11 mouse cellular contexts compared by ENCODE assay signal in genomic region chr12:35533133-35533532, GRCm38 (mm10). TPM values are rescaled to one million over a fixed set of nuclear protein-coding genes. Genes with fewer than 3 reads are reported as not detected.
A peak's percentile ranks its signal among the peaks of the same experiment; 100 is the strongest.
DNase-seq lines count a peak whose midpoint lies in the region; ATAC-seq and TF ChIP-seq lines count a peak whose summit lies in the region.
"Had no signal": no experiment of that assay in that cellular context is flagged by ENCODE, and none has a peak within 500 bp of the region (broad histone marks: within the 10 kb centered on the region; RNA-seq: fewer than 3 reads in every experiment).

No protein-coding gene starts in this region.

- H3K4me2 ChIP-seq in limb, embryonic 14.5 days (replicated peaks; ENCODE audit: low read depth, low read length, severe bottlenecking), result no peak overlapping the region; the same call in 1 of the 2 replicates
- H3K4me2 ChIP-seq in liver, embryonic 15.5 days, result no peak overlapping the region; the same call in 1 of the 2 replicates
- H3K4me2 ChIP-seq in midbrain, embryonic 15.5 days, result no peak overlapping the region

- TF ChIP-seq POLR2A in limb, embryonic 14.5 days (IDR thresholded peaks at IDR 0.05; ENCODE audit: borderline replicate concordance, extremely low read depth, insufficient read depth, insufficient read length), result no peak

- no peak overlapping the region for H3K9ac ChIP-seq in limb, embryonic 14.5 days (ENCODE audit: low read depth, low read length, severe bottlenecking)
- no peak overlapping the region for H3K9ac ChIP-seq in liver, embryonic 15.5 days
- no peak overlapping the region for H3K9ac ChIP-seq in midbrain, embryonic 15.5 days
- H3K9ac ChIP-seq: limb, embryonic 13.5 days had no signal

- no peak for DNase-seq in gastrocnemius, adult 2 months
- no peak for DNase-seq in gastrocnemius, postnatal 36 days
- no peak for DNase-seq in limb, embryonic 14.5 days (ENCODE audit: low spot score)
- no peak for DNase-seq in limb, embryonic 10.5 days (ENCODE audit: low spot score)
- DNase-seq in gastrocnemius, postnatal 4 days (ENCODE audit: low spot score in 2 of 2), result no peak
- DNase-seq: cerebellum, postnatal 25 days had no signal

- no peak for ATAC-seq in limb, embryonic 14.5 days (ENCODE audit: low FRiP score, low read depth)
- no peak for ATAC-seq in liver, embryonic 15.5 days (ENCODE audit: insufficient read depth)
- no peak for ATAC-seq in midbrain, embryonic 15.5 days (replicated peaks)
- ATAC-seq: midbrain, embryonic 16.5 days had no signal

- peak overlapping the region; percentile 62 for H3K27ac ChIP-seq in gastrocnemius, adult 2 months
- no peak overlapping the region for H3K27ac ChIP-seq in limb, embryonic 14.5 days (replicated peaks; ENCODE audit: low read depth, low read length)
- H3K27ac ChIP-seq in limb, embryonic 10.5 days, result no peak overlapping the region
- peak overlapping the region; percentile 65 for H3K27ac ChIP-seq in brown adipose tissue, adult 24 weeks (replicated peaks; ENCODE audit: low read depth, low read length)
- no peak overlapping the region for H3K27ac ChIP-seq in liver, embryonic 15.5 days (replicated peaks)
- H3K27ac ChIP-seq in midbrain, embryonic 15.5 days, result no peak overlapping the region
- H3K27ac ChIP-seq: limb, embryonic 13.5 days had no signal

- WGBS in limb, embryonic 14.5 days, result 61% methylated on average over 5 of the region's 5 CpGs
- WGBS in limb, embryonic 10.5 days, result 79% methylated on average over 5 of the region's 5 CpGs
- 43% methylated on average over 5 of the region's 5 CpGs for WGBS in liver, embryonic 15.5 days (ENCODE audit: insufficient replicate concordance)
- 66% methylated on average over 5 of the region's 5 CpGs for WGBS in midbrain, embryonic 15.5 days

- H3K4me3 ChIP-seq in gastrocnemius, adult 2 months, result peak overlapping the region; percentile 92
- peak overlapping the region; percentile 9; the same call in 1 of the 2 replicates for H3K4me3 ChIP-seq in limb, embryonic 14.5 days (replicated peaks; ENCODE audit: low read length)
- H3K4me3 ChIP-seq in limb, embryonic 10.5 days, result no peak overlapping the region
- H3K4me3 ChIP-seq in brown adipose tissue, adult 24 weeks (ENCODE audit: insufficient read depth, low read depth, low read length), result peak overlapping the region; percentile 51; the same call in 1 of the 2 replicates
- H3K4me3 ChIP-seq in liver, embryonic 15.5 days (replicated peaks), result peak overlapping the region; percentile 12; the same call in 1 of the 2 replicates
- H3K4me3 ChIP-seq in midbrain, embryonic 15.5 days, result no peak overlapping the region

- no peaks in the 10 kb centered on the region for H3K9me3 ChIP-seq in limb, embryonic 14.5 days (ENCODE audit: control insufficient read depth, low read length)
- no peaks in the 10 kb centered on the region for H3K9me3 ChIP-seq in limb, embryonic 10.5 days (replicated peaks)
- H3K9me3 ChIP-seq in liver, embryonic 15.5 days (replicated peaks), result no peaks in the 10 kb centered on the region
- no peaks in the 10 kb centered on the region for H3K9me3 ChIP-seq in midbrain, embryonic 15.5 days
- H3K9me3 ChIP-seq: limb, embryonic 13.5 days had no signal

- TF ChIP-seq CTCF in gastrocnemius, adult 2 months (IDR thresholded peaks at IDR 0.05), result no peak

- H3K4me1 ChIP-seq in limb, embryonic 14.5 days (ENCODE audit: control insufficient read depth, insufficient read depth, low read length), result no peaks in the 10 kb centered on the region; the same call in 1 of the 2 replicates
- H3K4me1 ChIP-seq in limb, embryonic 10.5 days, result peaks cover 12% of the 10 kb centered on the region
- H3K4me1 ChIP-seq in brown adipose tissue, adult 24 weeks (ENCODE audit: control insufficient read depth, insufficient read depth, insufficient read length, low read length), result peaks cover 2% of the 10 kb centered on the region
- peaks cover 21% of the 10 kb centered on the region for H3K4me1 ChIP-seq in liver, embryonic 15.5 days (replicated peaks)
- peaks cover 10% of the 10 kb centered on the region for H3K4me1 ChIP-seq in midbrain, embryonic 15.5 days
- H3K4me1 ChIP-seq: limb, embryonic 13.5 days had no signal

- H3K36me3 ChIP-seq in limb, embryonic 14.5 days (ENCODE audit: control insufficient read depth, insufficient read depth, low read length), result no peaks in the 10 kb centered on the region
- no peaks in the 10 kb centered on the region for H3K36me3 ChIP-seq in limb, embryonic 10.5 days
- H3K36me3 ChIP-seq in liver, embryonic 15.5 days (replicated peaks), result no peaks in the 10 kb centered on the region
- no peaks in the 10 kb centered on the region for H3K36me3 ChIP-seq in midbrain, embryonic 15.5 days (replicated peaks)
- H3K36me3 ChIP-seq: limb, embryonic 13.5 days had no signal

- 0 out of 2 replicates have a peak, but pooled peaks cover 12% of the 10 kb centered on the region for H3K27me3 ChIP-seq in limb, embryonic 14.5 days (ENCODE audit: control insufficient read depth, insufficient read depth, low read length)
- peaks cover 23% of the 10 kb centered on the region for H3K27me3 ChIP-seq in limb, embryonic 10.5 days (ENCODE audit: low read depth, poor library complexity, severe bottlenecking)
- H3K27me3 ChIP-seq in liver, embryonic 15.5 days, result peaks cover 7% of the 10 kb centered on the region
- H3K27me3 ChIP-seq in midbrain, embryonic 15.5 days (replicated peaks), result 0 out of 2 replicates have a peak, but pooled peaks cover 3% of the 10 kb centered on the region

- intact Hi-C loops in gastrocnemius, adult 2 months (cut with DNase I), result loop anchor here (2.0 kb wide), 1 partner anchor 298 kb away; no protein-coding TSS in a partner anchor
- intact Hi-C loops in gastrocnemius, postnatal 36 days (cut with DNase I), result loop anchor here (5.0 kb wide), 1 partner anchor 294 kb away; no protein-coding TSS in a partner anchor

RNA-seq across cellular contexts. Expression of gene Ahr, which starts 1.7 kb away (rescaled TPM):
- 1 to 10 TPM; 1.4 to 1.5 TPM for total RNA-seq in gastrocnemius, adult 2 months (2021)
- total RNA-seq in gastrocnemius, postnatal 36 days (2021), result 1 to 10 TPM; 1.5 to 2.0 TPM
- 10.2 and 10.7 TPM in 2 replicates for polyA plus RNA-seq in limb, embryonic 14.5 days (2012; rRNA removed)
- 19.5 and 23.7 TPM in 2 replicates for polyA plus RNA-seq in limb, embryonic 14.5 days (2014; fragmentation: Nextera tagmentation; extraction: Ambion mirVana)
- 0.75 and 1.2 TPM in 2 replicates for polyA plus RNA-seq in limb, embryonic 10.5 days (2016; fragmentation: Nextera tagmentation; extraction: Ambion mirVana)
- 1.7 and 2.9 TPM in 2 replicates for polyA plus RNA-seq in brown adipose tissue, adult 24 weeks (2012; ENCODE audit: insufficient read depth, insufficient read length, missing spikeins)
- 2.9 and 4.2 TPM in 2 replicates for polyA plus RNA-seq in liver, embryonic 15.5 days (2015; fragmentation: Nextera tagmentation; extraction: Ambion mirVana)
- 3.0 and 3.1 TPM in 2 replicates for polyA plus RNA-seq in midbrain, embryonic 15.5 days (2015; fragmentation: Nextera tagmentation; extraction: Ambion mirVana)
- 1 to 10 TPM; 7.4 to 8.0 TPM for total RNA-seq in gastrocnemius, postnatal 4 days (2021)

Comparison
In these comparisons a context has a peak if more than half of its experiments do, and no peak if none do; other contexts are left out.
1. H3K4me3 ChIP-seq: peak in gastrocnemius, adult 2 months (single experiment), limb, embryonic 14.5 days (single experiment), brown adipose tissue, adult 24 weeks (single experiment) and liver, embryonic 15.5 days (single experiment); none in limb, embryonic 10.5 days (single experiment) and midbrain, embryonic 15.5 days (single experiment).
2. H3K27ac ChIP-seq: peak in gastrocnemius, adult 2 months (single experiment) and brown adipose tissue, adult 24 weeks (single experiment); none in limb, embryonic 14.5 days (single experiment), limb, embryonic 10.5 days (single experiment), liver, embryonic 15.5 days (single experiment) and midbrain, embryonic 15.5 days (single experiment).